Mouse (Mus musculus) megakaryocyte, embryonic 14.5 days (primary cell): ENCODE measurements at regions not wholly inside any gene's neighbourhood (a gene's known extent, or its start where the extent isn't known, plus 50 kb on each side); places are given as distances from the start of the nearest gene placed in this dataset.

Experiments used
- FLI1 ChIP-seq: IDR thresholded peaks from 2 replicates; pipeline ENCODE4 v1.6.1; 2012; ENCODE audit warnings: low read length, inconsistent platforms, mixed read lengths
- GATA1 ChIP-seq: IDR thresholded peaks from 3 replicates; pipeline ENCODE4 v1.6.1; 2012; ENCODE audit warnings: mixed read lengths, low read length, inconsistent platforms, borderline replicate concordance

DNA sequence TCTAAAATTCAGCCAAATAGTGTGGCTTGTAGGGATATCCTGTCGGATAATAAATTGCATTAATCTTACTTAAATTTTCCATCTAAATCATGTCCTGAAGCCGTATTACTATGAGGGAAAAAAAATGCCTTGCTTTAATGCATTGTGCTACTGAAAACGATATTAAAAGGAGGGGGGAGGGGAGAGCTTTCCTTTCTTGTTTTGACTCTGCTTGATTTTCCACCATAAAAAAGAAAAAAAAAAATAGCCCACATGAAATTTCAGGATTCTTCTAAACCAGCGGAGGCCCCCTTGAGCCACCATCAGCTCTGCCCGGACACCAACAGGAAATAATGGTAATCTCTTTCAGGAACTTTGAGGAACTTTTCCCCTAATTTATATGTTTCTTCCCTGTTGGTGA is 198.5 kb downstream of the Hlx start:
- TF ChIP-seq GATA1: no peak
- no peak for TF ChIP-seq FLI1
